Mouse (Mus musculus): ENCODE data around the gene Klhdc8b. TPM values are rescaled to one million over a fixed set of nuclear protein-coding genes. Genes with fewer than 3 reads are reported as not detected.

Klhdc8b gene
- 10 to 100 TPM; 32.7 to 37.9 TPM for total RNA-seq (2021)

DNA sequence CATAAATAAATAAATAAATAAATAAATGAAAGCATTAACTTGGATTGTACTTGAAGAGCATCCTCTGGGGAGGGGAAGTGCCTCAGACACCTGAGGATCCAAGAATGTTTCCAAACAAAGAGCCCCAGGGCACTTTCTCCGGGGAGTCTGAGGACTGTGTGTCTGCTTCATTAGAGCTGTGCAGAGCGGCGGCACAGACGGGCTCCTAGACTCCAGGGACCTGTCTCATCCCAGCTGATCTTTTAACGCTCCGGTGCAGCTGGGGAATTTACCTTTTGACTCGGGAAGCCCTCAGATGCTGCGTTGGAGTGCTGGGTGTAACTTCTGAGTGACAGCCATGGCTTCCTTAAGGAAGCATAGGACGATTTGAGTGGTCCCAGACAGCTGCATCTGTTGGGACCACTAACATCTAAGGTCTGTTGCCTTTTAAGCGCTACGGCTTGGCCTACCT is at the start of gene Klhdc8b:
Gene Klhdc8b (minus strand): TSS at position 401 of the 451 bp plus-strand sequence.
- no peak for DNase-seq
- intact Hi-C loops (cut with DNase I) = no loop called here

DNA sequence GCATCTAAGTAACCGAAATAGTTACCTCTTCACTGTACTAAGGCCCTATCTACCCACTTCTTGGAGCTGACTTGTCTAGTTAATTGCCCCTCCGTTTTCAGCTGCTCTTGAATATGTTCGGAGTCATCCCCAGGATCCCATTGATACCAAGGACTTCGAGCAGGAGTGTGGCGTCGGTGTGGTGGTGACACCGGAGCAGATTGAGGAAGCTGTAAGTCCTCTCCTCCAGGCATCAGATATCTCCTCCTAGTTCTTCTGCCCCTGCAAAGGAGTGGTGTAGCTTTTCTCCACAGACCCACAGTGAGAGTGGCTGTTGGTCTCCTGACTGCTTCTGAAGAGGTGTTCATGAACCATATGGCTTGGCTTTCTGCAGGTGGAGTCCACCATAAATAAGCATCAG is 47.4 kb upstream of the Klhdc8b start:
- DNase-seq = no peak
- intact Hi-C loops (cut with DNase I) = no loop called here

DNA sequence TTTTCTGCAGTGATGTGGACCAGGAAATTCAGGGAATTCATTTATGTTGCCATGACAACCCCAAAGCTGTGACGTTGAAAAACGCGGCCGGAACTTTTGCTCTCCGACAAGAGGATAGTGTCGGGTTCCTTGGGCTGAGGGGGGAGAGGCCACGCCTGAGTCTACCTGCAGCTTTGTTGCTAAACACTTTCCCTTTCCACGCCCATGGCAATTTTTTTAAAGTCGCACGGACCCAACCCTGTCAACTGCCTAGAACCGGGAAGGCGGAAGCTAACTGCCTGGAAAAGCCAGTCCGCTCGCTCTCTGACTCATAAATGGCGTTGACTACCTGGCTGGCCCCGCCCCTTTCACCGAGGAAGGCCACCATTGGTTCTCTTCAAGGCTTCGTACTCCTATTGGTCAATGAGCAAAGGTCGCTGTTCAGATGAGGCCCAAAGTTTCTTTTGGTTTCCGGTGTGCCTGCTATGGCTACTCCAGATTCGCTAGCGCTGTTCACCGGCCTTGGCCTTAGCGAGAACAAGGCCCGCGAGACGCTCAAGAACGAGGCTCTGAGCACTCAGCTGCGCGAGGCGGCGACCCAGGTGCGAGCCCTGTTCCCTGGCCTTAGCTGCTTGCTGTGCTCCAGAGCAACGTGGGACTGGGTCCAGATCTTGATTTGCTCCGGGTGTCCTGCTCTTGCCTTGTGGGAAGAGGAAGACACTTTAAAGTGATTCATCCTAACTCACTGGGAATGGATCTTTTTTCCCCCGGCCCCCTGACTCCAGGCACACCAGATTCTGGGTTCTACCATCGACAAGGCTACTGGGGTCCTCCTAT is 46.4 kb upstream of the Klhdc8b start, which contains the start of gene Qars:
Gene Qars (plus strand): TSS at position 88 of the 816 bp plus-strand sequence.
- intact Hi-C loops (cut with DNase I) = no loop called here
- DNase-seq = peak; percentile 92

DNA sequence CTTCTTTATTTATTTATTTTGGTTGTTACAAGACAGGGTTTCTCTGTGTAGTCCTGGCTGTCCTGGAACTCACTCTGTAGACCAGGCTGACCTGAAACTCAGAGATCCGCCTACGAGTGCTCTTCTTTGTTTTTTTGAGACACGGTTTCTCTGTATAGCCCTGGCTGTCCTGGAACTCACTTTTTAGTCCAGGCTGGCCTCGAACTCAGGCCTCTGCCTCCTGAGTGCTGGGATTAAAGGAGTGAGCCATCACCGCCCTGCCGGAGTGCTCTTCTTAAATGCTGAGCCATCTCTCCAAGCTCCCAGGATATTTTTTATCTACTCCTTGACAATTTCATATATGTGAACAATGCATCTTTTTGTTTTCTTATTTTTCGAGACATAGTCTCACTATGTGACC is 45.5 kb upstream of the Klhdc8b start:
- intact Hi-C loops (cut with DNase I) = no loop called here
- no peak for DNase-seq

DNA sequence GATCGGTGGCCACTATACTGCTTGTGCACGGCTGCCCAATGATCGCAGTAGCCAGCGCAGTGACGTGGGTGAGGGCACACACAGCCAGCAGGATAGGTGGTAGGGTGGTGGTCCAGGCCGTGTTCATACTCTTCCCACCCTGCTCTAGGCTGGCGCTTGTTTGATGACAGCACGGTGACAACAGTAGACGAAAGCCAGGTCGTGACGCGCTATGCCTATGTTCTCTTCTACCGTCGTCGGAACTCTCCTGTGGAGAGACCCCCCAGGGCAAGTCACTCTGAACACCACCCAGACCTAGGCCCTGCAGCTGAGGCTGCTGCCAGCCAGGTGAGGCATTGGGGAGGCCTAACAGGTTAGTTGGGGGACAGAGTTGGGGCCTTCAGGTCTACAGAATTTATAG is 38.6 kb upstream of the Klhdc8b start:
- no peak for DNase-seq
- intact Hi-C loops (cut with DNase I) = no loop called here

DNA sequence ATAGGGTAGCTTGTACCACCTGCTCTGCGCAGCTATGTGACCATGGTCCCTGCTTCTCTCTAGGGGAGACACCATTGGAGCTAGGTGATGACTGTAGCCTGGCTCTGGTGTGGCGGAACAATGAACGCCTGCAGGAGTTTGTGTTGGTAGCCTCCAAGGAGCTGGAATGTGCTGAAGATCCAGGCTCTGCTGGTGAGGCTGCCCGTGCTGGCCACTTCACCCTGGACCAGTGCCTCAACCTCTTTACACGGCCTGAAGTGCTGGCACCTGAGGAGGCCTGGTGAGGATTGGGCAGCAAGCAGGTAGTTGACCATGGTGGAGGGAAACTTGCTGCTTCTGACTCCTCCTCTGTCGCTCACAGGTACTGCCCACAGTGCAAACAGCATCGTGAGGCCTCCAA is 37.9 kb upstream of the Klhdc8b start:
- intact Hi-C loops (cut with DNase I) = no loop called here
- DNase-seq = no peak

DNA sequence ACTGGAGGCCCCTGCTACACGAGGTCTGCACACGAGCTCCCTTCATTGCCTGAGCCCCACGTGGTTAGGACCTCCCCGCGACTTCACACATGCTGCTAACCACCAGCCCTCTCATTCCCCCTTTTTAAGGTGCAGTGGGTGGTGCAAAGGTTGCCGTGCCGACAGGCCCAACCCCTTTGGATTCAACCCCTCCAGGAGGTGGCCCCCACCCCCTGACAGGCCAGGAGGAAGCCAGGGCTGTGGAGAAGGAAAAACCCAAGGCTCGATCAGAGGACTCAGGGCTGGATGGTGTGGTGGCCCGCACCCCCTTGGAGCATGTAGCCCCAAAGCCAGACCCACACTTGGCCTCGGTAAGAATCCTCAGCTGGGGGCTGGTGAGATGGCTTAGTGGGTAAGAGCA is 33.5 kb upstream of the Klhdc8b start:
- intact Hi-C loops (cut with DNase I) = no loop called here
- DNase-seq = no peak

DNA sequence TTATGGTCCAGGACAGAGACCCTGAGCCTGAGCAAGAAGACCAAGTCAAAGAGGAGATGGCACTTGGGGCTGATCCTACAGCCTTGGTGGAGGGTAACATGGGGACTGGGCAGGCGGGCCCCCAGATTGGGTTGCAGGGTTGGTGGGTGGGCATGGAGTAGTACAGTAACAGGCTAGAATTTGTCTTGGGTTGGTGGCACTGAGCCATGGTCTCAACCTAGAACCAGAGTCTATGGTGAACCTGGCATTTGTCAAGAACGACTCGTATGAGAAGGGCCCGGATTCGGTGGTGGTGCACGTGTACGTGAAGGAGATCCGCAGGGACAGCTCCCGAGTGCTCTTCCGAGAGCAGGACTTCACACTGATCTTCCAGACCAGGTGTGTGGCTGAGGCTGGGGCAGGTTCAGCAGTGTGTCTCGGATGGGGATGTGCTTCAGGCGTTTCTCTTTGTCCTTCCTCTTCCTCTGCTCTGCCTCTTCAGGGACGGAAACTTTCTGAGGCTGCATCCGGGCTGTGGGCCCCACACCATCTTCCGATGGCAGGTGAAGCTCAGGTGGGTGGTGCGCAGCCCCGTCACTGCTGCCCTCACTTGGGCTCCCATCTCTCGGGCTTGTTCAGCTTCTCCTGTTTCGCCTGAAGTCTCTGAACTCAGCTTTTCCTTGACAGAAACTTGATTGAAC is 32.9 kb upstream of the Klhdc8b start:
- DNase-seq = no peak
- intact Hi-C loops (cut with DNase I) = no loop called here

DNA sequence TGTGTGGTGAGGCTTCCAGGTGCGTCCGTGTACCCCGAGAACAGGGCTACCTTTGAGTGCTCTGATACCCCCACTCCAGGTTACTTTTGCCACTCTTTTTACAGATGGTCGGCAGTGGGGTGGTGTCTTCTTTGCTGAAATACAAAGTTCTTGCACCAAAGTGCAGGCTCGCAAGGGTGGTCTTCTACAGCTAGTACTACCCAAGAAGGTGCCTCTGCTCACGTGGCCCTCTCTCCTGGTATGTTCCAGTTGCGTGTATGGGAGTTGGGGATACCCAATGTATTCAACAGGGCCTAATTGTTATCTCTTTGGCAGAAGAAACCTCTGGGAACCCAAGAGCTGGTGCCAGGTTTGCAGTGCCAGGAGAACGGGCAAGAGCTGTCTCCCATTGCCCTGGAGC is 31.9 kb upstream of the Klhdc8b start:
- intact Hi-C loops (cut with DNase I) = no loop called here
- no peak for DNase-seq

DNA sequence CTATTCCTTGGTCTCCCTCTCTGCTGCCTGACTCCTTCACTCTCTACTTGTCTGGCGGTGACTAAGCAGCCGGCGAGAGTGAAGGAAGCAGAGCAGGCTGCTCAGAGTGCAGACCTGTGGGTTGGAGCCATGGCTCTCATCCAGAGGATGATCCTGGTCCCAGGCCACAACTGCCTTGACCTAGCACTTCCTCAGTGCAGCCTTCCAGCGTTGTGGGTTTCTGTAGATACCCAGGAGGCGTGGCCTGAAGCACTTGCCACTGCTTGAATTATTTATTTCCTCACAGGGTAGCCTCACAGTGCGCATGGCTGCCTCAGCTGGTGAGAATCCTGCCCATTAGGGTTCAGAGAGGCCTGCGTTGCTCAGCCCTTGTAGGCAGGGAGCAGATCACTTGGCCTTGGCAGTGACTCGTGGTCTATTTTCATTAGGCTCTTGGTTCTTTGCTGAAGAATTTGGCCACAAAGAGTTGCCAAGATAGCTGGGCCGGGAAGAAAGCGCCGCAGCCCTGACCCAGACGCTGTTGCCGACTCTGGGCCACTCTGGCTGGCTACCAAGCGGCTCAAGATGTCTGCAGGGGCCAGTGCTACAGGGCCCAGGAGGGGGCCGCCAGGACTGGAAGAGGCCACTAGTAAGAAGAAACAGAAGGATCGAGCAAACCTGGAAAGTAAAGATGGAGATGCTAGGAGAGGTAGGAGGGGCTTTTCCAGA is 30.8 kb upstream of the Klhdc8b start:
- DNase-seq = no peak
- intact Hi-C loops (cut with DNase I) = no loop called here

DNA sequence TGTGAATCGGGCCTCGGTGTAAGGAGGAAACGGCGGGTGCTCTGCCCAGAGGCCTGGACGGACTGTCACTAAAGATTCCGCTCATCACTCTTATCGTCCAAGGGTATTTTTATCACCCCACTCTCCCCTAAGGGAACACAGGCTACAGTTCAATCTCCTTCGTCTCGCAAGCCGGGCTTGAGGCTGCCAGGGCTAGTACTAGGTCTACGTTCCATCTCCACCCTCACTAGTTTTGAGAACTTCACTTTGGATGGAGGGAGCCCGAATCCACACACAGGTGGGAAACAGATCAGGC is 29.9 kb upstream of the Klhdc8b start:
- intact Hi-C loops (cut with DNase I) = no loop called here
- no peak for DNase-seq

DNA sequence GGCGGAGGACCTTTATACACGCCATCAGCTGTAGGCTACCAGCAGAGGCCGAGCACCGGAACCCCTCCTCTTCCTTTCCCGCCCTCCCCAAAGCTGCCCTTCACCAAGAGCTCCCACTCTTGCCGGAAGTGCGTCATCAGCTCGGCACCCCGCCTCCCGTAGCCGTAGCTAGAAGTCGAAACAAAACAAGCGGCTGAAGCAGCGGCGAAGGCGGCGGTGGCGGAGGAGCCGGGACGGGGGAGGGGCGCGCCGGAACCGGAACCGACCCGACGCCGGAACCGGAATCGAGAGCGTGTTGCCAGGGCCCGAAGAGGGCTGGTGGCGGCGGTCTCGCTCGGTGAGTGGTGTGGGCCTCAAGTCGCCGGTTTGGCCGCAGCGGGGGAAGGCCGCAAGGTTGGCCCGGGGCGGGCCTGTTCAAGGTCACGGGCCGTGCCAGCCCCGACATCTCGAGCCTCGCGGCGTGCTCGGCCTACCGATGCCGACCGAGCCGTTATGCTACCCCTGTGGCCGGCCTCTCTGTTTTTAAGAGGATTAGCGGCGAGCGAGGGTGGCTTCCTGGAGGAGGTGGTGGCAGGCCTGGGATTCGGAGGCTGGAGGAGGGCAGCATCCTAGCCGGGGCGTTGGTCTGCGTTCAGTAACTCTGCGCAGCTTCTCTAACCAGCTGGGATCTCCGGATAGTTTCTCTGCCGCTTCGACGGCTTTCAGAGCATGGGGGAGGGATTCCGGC is 29.3 kb upstream of the Klhdc8b start, which contains the start of gene Usp19:
Gene Usp19 (plus strand): TSS at position 44 of the 727 bp plus-strand sequence.
- intact Hi-C loops (cut with DNase I) = no loop called here
- DNase-seq = peak; percentile 95

DNA sequence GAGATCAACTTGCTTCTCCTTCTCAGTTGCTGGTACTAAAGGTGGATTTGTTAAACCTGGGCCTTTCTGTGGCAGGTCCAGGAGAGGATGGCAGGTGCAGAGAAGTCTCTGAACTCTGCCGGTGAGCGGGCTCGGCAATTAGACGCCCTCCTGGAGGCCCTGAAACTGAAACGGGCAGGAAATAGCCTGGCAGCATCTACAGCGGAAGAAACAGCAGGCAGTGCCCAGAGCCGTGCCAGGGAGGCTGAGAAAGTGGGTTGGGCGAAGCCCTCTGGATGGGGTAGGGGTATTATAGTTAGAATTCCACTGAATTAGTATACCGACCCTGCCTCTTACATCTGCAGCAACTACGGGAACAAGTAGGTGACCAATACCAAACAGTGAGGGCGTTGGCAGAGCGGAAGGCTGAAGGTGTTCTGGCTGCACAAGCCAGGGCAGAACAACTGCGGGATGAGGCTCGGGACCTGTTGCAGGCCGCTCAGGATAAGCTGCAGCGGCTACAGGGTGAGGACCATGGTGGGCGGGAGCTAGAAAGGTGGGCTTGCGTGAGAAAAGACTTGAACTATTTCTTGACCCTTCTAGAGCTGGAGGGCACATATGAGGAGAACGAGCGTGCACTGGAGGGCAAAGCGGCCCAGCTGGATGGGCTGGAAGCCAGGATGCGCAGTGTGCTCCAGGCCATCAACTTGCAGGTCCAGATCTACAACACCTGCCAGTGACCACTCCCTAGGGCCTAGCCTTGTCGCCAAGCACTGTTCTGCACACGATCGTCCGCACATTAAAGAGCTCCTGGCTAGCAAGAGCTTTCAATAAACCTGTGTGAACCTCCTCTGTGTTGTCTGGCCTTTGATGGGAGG is 28.5 kb upstream of the Klhdc8b start:
- DNase-seq = no peak
- intact Hi-C loops (cut with DNase I) = no loop called here

DNA sequence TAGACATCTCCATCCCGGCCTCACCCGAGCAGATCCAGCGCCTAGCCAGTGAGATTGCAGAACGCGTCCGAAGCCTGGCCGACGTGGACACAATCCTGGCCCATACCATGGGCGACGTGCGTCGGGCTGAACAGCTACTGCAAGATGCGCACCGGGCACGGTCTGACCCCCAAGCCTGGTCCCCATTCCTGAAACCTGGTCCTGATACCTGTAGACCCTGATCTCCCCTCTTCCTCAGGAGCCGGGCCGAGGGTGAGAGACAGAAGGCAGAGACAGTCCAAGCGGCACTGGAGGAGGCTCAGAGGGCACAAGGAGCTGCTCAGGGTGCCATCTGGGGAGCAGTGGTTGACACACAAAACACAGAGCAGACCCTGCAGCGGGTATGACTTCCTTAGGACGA is 27.8 kb upstream of the Klhdc8b start:
- intact Hi-C loops (cut with DNase I) = no loop called here
- DNase-seq = no peak

DNA sequence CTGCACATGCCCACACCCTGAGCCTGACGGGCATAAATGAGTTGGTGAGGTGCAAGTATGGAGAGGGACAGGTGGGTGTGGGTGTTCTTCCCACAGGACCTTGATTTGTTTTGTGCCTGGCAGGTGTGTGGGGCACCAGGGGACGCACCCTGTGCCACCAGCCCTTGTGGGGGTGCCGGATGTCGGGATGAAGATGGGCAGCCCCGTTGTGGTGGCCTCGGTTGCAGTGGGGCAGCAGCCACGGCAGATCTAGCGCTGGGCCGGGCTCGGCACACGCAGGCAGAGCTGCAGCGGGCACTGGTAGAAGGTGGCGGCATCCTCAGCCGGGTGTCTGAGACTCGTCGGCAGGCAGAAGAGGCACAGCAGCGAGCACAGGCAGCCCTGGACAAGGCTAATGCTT is 27.0 kb upstream of the Klhdc8b start:
- intact Hi-C loops (cut with DNase I) = no loop called here
- DNase-seq = no peak

DNA sequence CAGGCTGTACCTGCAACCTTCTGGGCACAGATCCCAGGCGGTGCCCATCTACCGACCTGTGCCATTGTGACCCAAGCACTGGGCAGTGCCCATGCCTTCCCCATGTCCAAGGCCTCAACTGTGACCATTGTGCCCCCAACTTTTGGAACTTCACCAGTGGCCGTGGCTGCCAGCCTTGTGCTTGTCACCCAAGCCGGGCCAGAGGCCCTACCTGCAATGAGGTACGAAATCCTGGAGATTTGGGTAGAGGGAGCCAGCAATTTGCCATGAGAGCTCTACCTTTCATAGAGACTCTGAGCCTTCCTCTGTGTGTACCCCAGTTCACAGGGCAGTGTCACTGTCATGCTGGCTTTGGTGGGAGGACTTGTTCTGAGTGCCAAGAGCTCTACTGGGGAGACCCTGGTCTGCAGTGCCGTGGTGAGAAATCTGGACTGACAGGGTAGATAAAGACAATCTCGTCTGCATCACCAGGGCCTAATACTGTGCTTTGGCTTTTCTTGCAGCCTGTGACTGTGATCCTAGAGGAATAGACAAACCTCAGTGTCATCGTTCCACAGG is 25.7 kb upstream of the Klhdc8b start:
- no peak for DNase-seq
- intact Hi-C loops (cut with DNase I) = no loop called here

DNA sequence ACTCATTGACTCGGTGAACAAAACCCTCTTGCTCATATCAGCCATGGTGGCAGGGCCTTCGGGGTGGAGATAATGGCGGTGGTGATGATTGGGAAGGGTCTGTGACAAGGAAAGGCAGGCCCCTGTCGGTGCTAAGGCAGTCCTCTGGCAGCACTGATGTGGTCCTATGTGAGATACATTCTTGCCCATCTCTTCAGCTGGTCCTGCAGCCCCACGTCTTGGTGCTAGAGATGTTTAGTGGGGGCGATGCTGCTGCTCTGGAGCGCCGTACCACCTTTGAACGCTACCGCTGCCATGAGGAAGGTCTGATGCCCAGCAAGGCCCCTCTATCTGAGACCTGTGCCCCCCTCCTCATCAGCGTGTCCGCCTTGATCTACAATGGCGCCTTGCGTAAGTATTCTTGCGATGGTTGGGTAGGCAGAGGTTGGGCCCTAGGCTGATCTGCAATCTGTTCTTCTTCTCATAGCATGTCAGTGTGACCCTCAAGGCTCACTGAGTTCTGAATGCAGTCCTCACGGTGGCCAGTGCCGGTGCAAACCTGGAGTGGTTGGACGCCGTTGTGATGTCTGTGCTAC is 24.0 kb upstream of the Klhdc8b start:
- no peak for DNase-seq

DNA sequence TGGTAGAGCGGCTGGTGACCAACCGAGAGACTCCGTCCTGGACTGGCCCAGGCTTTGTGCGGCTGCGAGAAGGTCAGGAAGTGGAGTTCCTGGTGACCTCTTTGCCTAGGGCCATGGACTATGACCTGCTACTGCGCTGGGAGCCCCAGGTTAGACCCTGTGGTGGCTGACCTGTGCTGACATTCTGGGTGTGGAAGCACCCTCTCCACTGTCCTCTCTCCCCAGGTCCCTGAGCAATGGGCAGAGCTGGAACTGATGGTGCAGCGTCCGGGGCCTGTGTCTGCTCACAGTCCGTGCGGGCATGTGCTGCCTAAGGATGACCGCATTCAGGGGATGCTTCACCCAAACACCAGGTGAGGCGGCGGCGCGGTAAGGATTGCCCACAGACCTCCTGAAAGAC is 22.6 kb upstream of the Klhdc8b start:
- intact Hi-C loops (cut with DNase I) = no loop called here
- DNase-seq = no peak

More for the DNA sequence above, 24.0 kb upstream of the Klhdc8b start:
- intact Hi-C loops (cut with DNase I) = no loop called here

DNA sequence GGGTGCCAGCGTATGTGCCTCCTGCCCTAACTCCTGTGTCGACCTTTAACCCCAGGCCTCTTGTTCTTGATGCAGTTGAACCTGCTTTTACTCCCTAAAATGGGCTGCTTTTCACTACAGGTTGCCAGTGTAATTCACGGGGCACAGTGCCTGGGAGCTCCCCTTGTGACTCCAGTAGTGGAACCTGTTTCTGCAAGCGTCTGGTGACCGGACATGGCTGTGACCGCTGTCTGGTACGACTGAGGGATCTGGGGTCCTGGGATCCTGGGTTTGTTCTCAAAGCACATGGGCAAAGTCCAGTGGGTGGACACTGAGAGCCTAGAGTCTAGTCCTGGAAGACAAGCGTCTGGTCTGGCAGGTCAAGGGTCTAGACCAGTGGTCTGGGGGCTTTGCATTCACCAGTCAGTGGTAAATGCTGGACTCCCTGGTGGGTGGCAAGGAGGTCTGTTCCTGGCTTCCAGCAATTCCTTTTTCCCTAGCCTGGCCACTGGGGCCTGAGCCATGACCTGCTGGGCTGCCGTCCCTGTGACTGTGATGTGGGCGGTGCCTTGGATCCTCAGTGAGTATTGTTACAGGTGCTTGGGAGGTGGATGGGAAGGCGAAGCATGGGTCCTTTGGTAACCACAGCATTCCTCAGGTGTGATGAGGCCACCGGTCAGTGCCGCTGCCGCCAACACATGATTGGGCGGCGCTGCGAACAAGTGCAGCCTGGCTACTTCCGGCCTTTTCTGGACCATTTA is 21.8 kb upstream of the Klhdc8b start:
- DNase-seq = no peak
- intact Hi-C loops (cut with DNase I) = no loop called here

Data from left cerebral cortex, postnatal 4 days (tissue).